Mouse (Mus musculus): ENCODE measurements at regions not wholly inside any gene's neighbourhood (a gene's known extent, or its start where the extent isn't known, plus 50 kb on each side); places are given as distances from the start of the nearest gene placed in this dataset.

DNA sequence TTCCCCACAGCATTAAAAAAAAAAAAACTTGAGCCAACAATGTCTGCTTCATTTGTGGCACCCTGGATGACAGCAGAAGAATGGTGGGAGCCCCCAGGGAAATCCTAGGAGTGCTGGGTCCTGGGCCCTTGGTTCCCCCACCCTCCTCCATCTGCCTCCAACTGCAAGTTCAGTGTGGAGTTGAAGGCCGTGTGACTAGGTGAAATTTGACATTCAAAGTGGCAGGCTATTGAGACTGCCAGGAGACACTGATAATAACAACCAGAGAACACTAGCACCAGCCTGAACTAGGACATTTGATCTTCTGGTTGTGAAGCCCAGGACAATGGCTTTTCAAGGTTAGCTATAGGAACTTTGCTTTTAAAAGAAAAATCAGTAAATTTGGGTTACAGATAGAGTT is 74.0 kb downstream of the Adamts15 start:
- H3K27ac ChIP-seq (ENCODE audit: insufficient read depth, low read length): no peak overlapping the region
- DNase-seq: no peak
- TF ChIP-seq CTCF (IDR thresholded peaks at IDR 0.05; ENCODE audit: borderline replicate concordance, insufficient read depth, low read depth, low read length) (no peak), POLR2A (IDR thresholded peaks at IDR 0.05; ENCODE audit: borderline replicate concordance, insufficient read depth, low read length) (no peak)
- no peak overlapping the region for H3K4me3 ChIP-seq (replicated peaks; ENCODE audit: insufficient read depth, low read depth, low read length)
- 61% methylated on average over 1 of the region's 1 CpGs for WGBS
- no peaks in the 10 kb centered on the region for H3K4me1 ChIP-seq (ENCODE audit: control insufficient read depth, insufficient read depth, low read length)
- H3K27me3 ChIP-seq (ENCODE audit: control insufficient read depth, insufficient read depth, low read length): no peaks in the 10 kb centered on the region; the same call in 1 of the 2 replicates

DNA sequence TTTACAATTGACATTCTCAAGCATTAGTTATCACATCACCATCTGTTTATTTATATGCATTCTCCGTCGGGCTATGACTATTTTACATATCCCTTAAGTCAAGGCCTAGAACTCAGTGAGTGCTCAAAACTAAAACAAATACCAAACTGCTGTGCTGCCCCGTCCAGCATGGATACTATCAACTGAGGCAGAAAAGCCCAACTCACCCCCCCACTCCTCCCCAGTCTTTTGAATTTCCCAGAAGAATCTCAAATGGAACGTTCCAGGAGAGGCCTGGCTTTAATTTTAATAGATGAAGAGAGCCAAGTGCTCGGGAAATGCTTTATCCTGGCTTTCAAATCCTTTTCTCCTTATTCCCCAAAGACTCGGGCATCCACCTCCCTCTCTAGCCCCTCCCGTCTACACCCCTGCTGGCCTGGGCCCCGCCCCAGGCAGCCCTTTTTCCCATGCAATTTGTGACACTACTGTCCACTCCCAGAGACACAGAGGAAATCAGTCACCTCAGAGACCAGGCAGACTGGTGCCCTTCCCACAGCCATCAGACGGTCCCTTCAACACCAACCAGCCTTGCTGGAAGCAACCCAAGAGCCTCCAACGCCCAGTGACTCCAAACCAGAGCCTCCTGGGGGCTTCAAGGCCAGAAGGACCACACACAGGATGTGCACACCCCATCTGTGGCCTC is 76.5 kb downstream of the Adamts15 start:
- Histone ChIP-seq H3K27ac (ENCODE audit: insufficient read depth, low read length) (no peak overlapping the region), H3K4me1 (ENCODE audit: control insufficient read depth, insufficient read depth, low read length) (no peaks in the 10 kb centered on the region), H3K4me3 (replicated peaks; ENCODE audit: insufficient read depth, low read depth, low read length) (no peak overlapping the region), H3K27me3 (ENCODE audit: control insufficient read depth, insufficient read depth, low read length) (no peaks in the 10 kb centered on the region; the same call in 1 of the 2 replicates)
- DNase-seq: no peak
- 45% methylated on average over 10 of the region's 10 CpGs for WGBS
- TF ChIP-seq POLR2A (IDR thresholded peaks at IDR 0.05; ENCODE audit: borderline replicate concordance, insufficient read depth, low read length) (no peak), CTCF (IDR thresholded peaks at IDR 0.05; ENCODE audit: borderline replicate concordance, insufficient read depth, low read depth, low read length) (no peak)

DNA sequence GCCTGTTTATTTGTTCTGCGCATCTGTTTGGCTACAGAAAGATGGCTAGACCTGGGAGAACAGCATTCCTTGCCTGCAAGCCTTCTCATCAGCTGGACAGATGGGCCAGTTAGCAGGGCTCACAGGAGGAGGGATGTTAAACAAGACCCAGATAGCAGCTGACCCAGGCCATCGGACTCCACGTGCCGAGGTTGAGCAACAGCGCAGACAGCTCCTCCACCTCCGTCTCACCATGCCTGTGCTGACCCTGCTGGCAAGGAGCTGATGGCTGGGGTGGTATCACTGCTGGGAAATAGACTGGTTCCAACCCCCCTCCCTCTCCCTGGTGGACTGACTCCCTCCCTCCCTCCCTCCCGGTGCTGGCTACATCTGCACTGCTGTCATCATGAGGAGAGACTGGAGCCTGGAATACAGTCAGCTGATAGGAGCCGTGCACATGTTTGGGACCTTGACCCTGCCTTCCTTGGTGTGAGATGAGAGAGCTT is 78.1 kb downstream of the Adamts15 start:
- H3K27me3 ChIP-seq (ENCODE audit: control insufficient read depth, insufficient read depth, low read length): no peaks in the 10 kb centered on the region
- peak in 1 of 2 experiments; percentile 14 for DNase-seq
- TF ChIP-seq POLR2A (IDR thresholded peaks at IDR 0.05; ENCODE audit: borderline replicate concordance, insufficient read depth, low read length) (no peak), CTCF (IDR thresholded peaks at IDR 0.05; ENCODE audit: borderline replicate concordance, insufficient read depth, low read depth, low read length) (no peak)
- WGBS: 35% methylated on average over 8 of the region's 8 CpGs
- no peak overlapping the region for H3K4me3 ChIP-seq (replicated peaks; ENCODE audit: insufficient read depth, low read depth, low read length)
- no peak overlapping the region for H3K27ac ChIP-seq (ENCODE audit: insufficient read depth, low read length)
- H3K4me1 ChIP-seq (ENCODE audit: control insufficient read depth, insufficient read depth, low read length): no peaks in the 10 kb centered on the region

DNA sequence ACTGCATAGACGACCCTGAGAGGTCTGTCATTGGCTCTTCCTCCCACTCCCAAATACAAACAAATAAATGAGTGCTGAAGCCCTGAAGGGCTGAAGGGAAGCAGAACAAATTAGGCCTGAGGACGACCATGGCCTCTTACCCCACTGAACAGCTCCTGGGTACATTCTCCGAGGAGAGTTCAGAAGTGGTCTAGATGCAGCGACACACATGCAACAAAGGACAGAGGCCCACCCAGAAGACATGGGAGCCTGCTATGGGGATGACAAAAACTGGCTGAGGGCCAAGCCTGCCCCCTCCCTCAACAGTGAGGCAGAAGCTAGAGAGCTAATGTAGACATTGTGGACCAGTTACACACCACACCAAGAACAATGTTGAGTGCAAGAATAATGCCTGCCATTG is 87.3 kb downstream of the Adamts15 start:
- H3K27ac ChIP-seq (ENCODE audit: insufficient read depth, low read length): no peak overlapping the region
- H3K4me3 ChIP-seq (replicated peaks; ENCODE audit: insufficient read depth, low read depth, low read length): no peak overlapping the region
- no peak for DNase-seq
- TF ChIP-seq POLR2A (IDR thresholded peaks at IDR 0.05; ENCODE audit: borderline replicate concordance, insufficient read depth, low read length) (no peak), CTCF (IDR thresholded peaks at IDR 0.05; ENCODE audit: borderline replicate concordance, insufficient read depth, low read depth, low read length) (no peak)
- H3K4me1 ChIP-seq (ENCODE audit: control insufficient read depth, insufficient read depth, low read length): no peaks in the 10 kb centered on the region
- no peaks in the 10 kb centered on the region for H3K27me3 ChIP-seq (ENCODE audit: control insufficient read depth, insufficient read depth, low read length)
- WGBS: 21% methylated on average over 4 of the region's 4 CpGs

DNA sequence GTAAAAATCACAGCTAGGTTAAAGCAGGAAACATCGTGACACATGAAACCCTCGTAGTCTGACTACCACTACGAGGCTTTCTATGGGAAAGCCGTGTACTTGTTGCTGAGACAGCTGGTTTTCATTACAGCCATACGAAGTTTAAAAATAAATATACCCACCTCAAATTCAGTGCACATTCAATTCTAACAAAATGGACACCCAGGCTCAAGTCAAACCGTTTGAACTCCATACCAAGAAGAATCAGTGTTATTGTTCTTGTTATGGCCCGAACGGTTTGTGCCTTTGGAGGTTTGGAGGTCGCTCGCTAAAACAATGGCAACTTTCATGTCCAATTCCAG is 87.7 kb downstream of the Adamts15 start:
- no peaks in the 10 kb centered on the region for H3K4me1 ChIP-seq (ENCODE audit: control insufficient read depth, insufficient read depth, low read length)
- no peaks in the 10 kb centered on the region for H3K27me3 ChIP-seq (ENCODE audit: control insufficient read depth, insufficient read depth, low read length)
- H3K4me3 ChIP-seq (replicated peaks; ENCODE audit: insufficient read depth, low read depth, low read length): no peak overlapping the region
- no peak for DNase-seq
- H3K27ac ChIP-seq (ENCODE audit: insufficient read depth, low read length): no peak overlapping the region
- 79% methylated on average over 10 of the region's 10 CpGs for WGBS
- TF ChIP-seq POLR2A (IDR thresholded peaks at IDR 0.05; ENCODE audit: borderline replicate concordance, insufficient read depth, low read length) (no peak), CTCF (IDR thresholded peaks at IDR 0.05; ENCODE audit: borderline replicate concordance, insufficient read depth, low read depth, low read length) (no peak)

DNA sequence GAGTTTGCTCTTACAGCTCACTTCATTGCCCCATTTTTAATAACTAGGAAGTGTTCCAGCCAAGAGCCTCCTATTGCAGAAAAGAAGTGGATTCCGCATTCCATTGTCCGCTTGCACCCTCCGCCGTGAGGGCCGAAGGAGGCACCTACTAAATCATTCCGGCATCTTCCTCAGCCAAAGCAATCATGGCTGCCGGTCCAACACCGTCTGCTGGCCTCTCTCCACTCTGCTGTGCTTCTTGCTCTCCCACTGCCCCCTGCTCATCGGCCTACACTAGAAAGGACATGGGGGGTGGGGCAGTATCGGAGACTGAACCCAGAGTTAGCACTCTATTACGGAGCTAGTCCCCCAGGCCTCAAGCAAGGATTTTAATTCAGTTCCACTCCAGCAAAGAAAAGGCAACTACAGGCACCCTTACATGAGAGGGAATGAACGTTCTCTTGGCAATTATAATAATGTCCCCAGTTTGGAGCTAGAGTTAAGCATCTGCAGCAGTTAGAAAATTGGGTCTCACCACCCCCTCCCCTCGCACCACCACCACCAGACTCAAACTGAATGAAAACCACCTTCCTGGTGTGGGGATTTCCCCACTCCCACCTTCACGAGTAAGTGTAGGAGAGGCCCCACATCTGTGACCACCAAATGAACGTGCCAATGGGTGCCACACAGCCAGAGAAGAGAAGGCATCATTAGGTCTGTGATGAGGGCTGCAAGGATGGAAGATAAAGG is 88.3 kb downstream of the Adamts15 start:
- Histone ChIP-seq H3K27me3 (ENCODE audit: control insufficient read depth, insufficient read depth, low read length) (no peaks in the 10 kb centered on the region), H3K4me3 (replicated peaks; ENCODE audit: insufficient read depth, low read depth, low read length) (no peak overlapping the region), H3K27ac (ENCODE audit: insufficient read depth, low read length) (no peak overlapping the region), H3K4me1 (ENCODE audit: control insufficient read depth, insufficient read depth, low read length) (no peaks in the 10 kb centered on the region)
- 93% methylated on average over 15 of the region's 15 CpGs for WGBS
- no peak for DNase-seq
- TF ChIP-seq POLR2A (IDR thresholded peaks at IDR 0.05; ENCODE audit: borderline replicate concordance, insufficient read depth, low read length): no peak
- no peak for TF ChIP-seq CTCF (IDR thresholded peaks at IDR 0.05; ENCODE audit: borderline replicate concordance, insufficient read depth, low read depth, low read length)

DNA sequence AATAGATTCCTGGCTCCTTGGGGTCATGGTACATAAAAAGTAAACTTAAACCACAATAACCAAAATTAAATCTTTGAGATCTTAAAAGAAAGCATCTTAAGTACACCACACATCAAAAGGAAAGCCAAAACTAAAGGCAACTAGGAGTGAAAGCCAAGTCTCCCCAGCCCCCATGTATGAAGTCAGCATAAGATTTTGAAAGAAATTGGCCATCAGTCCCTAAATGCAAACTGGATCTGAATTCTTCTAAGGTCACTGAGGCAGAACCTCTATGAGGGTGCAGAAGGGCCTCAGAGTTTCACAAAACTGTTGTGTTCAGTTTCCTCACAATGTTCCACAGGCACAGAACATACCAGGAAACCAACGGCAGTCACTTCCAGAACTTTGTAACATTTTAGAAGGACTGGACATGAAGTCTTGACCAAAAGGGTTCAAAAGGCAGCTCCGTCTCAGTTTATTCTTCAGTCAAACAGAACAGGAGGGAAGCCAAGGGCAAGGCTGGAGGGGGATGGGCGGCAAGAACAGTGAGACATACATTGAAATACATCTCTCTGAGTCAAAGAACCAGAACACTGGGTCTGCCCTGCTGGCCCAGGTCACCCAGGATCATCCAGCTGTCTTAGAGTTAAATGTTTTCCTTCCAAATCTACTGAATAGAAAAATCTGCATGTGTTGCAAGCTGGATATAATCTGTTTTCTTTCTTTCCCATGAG is 92.9 kb downstream of the Adamts15 start:
- no peak overlapping the region for H3K4me3 ChIP-seq (replicated peaks; ENCODE audit: insufficient read depth, low read depth, low read length)
- H3K4me1 ChIP-seq (ENCODE audit: control insufficient read depth, insufficient read depth, low read length): no peaks in the 10 kb centered on the region
- 85% methylated on average over 3 of the region's 3 CpGs for WGBS
- TF ChIP-seq POLR2A (IDR thresholded peaks at IDR 0.05; ENCODE audit: borderline replicate concordance, insufficient read depth, low read length): no peak
- TF ChIP-seq CTCF (IDR thresholded peaks at IDR 0.05; ENCODE audit: borderline replicate concordance, insufficient read depth, low read depth, low read length): no peak
- H3K27ac ChIP-seq (ENCODE audit: insufficient read depth, low read length): no peak overlapping the region
- no peaks in the 10 kb centered on the region for H3K27me3 ChIP-seq (ENCODE audit: control insufficient read depth, insufficient read depth, low read length)
- no peak for DNase-seq

Measured in cerebellum, adult 2 months (tissue).